Mouse (Mus musculus) macrophage (primary cell): ENCODE data around the gene Hrh2. TPM values are rescaled to one million over a fixed set of nuclear protein-coding genes. Genes with fewer than 3 reads are reported as not detected.

ENCODE experiments used
- H3K27ac ChIP-seq: fragments of 350-480 bp; formaldehyde crosslinking; 2 replicates; pipeline ENCODE4 v1.9.0; 2021
- H3K36me3 ChIP-seq: fragments of 350-480 bp; formaldehyde crosslinking; 2 replicates; pipeline ENCODE4 v1.9.0; 2021; ENCODE audit errors: inconsistent target
- H3K4me3 ChIP-seq: fragments of 350-480 bp; formaldehyde crosslinking; 2 replicates; pipeline ENCODE4 v1.9.0; 2021; ENCODE audit errors: inconsistent target
- H3K79me2 ChIP-seq: fragments of 350-480 bp; formaldehyde crosslinking; 2 replicates; pipeline ENCODE4 v1.9.0; 2021; ENCODE audit errors: inconsistent target
- WGBS: methylation state at CpG from one replicate; pipeline ENCODE4 v1.1.7; 2026; ENCODE audit warnings: inconsistent platforms; ENCODE audit not compliant: missing documents; 5-methylcytosine and 5-hydroxymethylcytosine counted together
- polyA plus RNA-seq: library from polyadenylated mRNA; stranded (reverse); fragments of 250-400 nt; gene quantifications from 3 replicates; pipeline ENCODE4 v1.2.4, GENCODE M21; 2018; ENCODE audit warnings: inconsistent platforms

Hrh2 gene
- polyA plus RNA-seq, 1 experiment from 2014 or later: 0.34 TPM

DNA sequence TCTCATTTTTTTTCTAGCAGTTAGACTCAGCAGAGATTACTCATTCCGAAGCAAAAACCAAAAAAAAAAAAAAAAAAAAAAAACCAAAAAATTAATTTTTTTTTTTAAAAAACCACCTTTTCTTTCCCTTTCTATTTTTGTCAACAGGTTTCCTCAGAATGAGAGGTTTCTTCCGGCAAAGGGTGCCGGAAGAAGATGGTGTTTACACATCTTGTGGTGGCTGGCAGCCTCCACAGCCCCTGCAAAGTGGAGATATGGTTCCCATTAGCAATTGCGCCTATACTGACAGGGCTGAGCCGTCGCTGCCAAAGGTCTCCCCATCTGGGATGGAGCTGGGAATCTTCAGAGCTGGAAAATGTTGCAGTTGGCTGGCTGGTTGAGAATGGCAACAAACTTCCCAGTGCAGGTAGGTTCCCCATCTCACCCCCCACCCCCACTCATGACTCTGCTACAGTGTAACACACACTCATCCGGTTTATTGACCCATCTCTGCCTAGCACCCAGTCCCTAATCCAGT lies 3.7 kb upstream of the Hrh2 start:
- H3K79me2 ChIP-seq: no peaks in the 10 kb centered on the region
- 12% methylated on average over 7 of the region's 7 CpGs for WGBS
- no peaks in the 10 kb centered on the region for H3K36me3 ChIP-seq
- no peak overlapping the region for H3K27ac ChIP-seq
- no peak overlapping the region for H3K4me3 ChIP-seq

DNA sequence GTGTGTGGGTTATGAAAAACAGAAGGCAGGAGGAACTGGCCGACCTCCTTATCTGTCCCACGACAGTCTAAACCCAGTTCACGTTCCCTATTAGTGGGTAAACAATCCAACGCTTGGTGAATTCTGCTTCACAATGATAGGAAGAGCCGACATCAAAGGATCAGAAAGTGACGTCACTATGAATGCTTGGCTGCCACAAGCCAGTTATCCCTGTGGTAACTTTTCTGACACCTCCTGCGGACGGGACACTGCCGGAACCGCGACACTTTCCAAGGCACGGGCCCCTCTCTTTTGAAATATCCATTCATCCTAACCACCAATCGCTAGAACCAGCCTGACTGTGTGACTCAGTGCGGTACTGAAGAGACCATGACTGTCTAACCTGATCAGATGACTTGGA lies 2.0 kb upstream of the Hrh2 start:
- H3K79me2 ChIP-seq: no peaks in the 10 kb centered on the region
- no peak overlapping the region for H3K27ac ChIP-seq
- H3K36me3 ChIP-seq: no peaks in the 10 kb centered on the region
- H3K4me3 ChIP-seq: no peak overlapping the region
- WGBS: 81% methylated on average over 14 of the region's 14 CpGs

DNA sequence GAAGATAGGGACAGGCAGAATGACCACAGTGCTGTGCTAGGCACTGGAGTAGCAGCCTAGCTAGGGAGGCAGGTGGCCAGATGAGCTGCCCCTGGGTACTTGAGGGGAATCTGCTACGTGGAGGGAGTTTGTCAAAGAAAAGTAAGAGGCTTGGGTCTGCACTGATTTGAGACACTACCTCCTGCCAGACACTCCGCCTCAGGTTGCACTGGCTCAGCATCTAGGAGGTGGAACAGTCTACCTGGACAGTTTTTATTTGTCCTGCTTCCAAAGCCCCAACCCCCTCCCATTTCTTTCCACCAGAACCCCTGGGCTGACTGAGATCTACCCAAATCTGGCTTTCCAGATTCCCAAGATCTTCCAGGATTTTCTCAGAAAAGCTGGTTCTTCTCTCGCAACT lies 748 bp upstream of the Hrh2 start:
- Histone ChIP-seq H3K4me3 (no peak overlapping the region), H3K27ac (no peak overlapping the region), H3K36me3 (no peaks in the 10 kb centered on the region), H3K79me2 (no peaks in the 10 kb centered on the region)
- 93% methylated on average over 3 of the region's 3 CpGs for WGBS

DNA sequence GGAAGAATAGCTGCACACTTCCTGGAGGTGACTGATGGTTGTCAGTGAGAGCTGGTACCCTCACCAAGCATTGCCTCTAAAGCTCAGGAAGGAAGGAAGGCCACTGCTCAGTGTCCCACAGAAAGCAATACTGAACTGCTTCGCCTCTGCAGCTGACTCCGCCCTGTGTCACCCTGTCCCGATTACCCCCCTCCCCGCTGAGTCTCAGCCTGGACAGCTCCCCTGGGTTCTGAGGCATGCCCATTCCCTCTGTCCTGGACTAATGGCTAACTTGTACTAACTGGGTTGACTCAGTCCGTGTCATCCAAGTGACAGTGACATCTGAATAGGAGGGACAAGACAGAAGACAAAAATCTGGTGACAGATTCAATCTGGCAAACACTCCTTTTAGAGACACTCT lies 1.7 kb downstream of the Hrh2 start:
- Histone ChIP-seq H3K36me3 (no peaks in the 10 kb centered on the region), H3K4me3 (no peak overlapping the region), H3K79me2 (no peaks in the 10 kb centered on the region), H3K27ac (no peak overlapping the region)
- 66% methylated on average over 5 of the region's 5 CpGs for WGBS

DNA sequence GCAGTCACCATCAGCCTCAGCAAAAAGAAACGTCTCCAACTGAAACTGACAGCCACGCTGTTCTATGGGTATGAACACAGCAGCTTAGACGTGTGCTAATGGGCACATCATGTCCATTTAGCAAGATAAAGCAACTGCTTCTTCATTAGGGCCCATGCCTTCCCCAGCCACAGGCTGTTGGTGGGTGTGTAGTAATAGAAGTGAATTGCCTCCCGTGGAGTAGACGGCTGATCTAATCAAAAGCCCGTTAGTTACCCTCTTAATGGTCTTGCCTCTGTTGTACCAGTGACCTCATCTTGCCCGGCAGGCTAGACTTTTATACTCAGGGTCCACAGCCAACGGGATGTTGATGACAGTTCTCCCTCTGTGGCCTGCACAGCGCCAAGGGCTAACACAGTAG lies 7.1 kb downstream of the Hrh2 start:
- Histone ChIP-seq H3K27ac (no peak overlapping the region), H3K4me3 (no peak overlapping the region), H3K36me3 (no peaks in the 10 kb centered on the region), H3K79me2 (no peaks in the 10 kb centered on the region)
- WGBS: 88% methylated on average over 9 of the region's 9 CpGs

DNA sequence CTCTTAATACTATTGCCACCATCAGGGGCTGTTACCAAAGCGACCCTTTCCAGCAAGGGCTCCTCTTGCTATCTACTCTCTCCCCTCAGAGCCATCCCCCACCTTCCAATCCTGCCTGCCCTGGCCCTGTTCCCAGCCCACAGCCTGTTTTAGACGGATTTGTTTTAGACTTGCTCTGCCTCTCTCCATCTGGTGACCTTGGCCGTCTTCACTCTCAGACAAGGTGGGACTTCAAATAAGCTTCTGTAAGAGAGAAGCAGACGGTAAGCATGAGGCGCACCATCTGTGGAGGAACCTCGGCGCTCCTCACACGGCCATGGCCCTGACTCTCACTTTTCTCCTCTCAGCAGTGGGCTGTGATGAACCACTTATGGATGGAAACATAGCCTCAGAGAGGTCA lies 10.5 kb downstream of the Hrh2 start:
- no peaks in the 10 kb centered on the region for H3K79me2 ChIP-seq
- 94% methylated on average over 8 of the region's 8 CpGs for WGBS
- H3K36me3 ChIP-seq: no peaks in the 10 kb centered on the region
- no peak overlapping the region for H3K4me3 ChIP-seq
- H3K27ac ChIP-seq: no peak overlapping the region

DNA sequence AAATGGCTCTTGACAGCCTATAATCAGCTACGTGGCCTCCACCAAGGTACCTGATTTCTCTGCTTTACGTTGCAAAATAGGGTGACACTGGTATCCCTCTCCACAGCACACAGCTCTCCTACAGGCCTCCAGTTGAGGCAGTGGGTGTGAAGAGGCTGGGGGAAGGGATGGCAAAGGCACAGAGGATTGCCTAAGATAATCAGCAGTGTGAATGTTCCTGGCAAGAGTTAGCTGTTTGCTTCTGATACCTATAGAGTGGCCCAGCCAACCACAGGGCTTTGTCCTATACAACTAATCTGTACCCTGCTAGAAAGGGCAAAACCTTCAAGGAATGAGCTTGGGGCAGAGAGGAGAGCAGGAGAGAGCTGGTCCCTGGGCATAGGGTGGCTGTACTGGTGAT lies 11.5 kb downstream of the Hrh2 start:
- Histone ChIP-seq H3K79me2 (no peaks in the 10 kb centered on the region), H3K4me3 (no peak overlapping the region), H3K36me3 (no peaks in the 10 kb centered on the region), H3K27ac (no peak overlapping the region)
- 89% methylated on average over 2 of the region's 2 CpGs for WGBS

DNA sequence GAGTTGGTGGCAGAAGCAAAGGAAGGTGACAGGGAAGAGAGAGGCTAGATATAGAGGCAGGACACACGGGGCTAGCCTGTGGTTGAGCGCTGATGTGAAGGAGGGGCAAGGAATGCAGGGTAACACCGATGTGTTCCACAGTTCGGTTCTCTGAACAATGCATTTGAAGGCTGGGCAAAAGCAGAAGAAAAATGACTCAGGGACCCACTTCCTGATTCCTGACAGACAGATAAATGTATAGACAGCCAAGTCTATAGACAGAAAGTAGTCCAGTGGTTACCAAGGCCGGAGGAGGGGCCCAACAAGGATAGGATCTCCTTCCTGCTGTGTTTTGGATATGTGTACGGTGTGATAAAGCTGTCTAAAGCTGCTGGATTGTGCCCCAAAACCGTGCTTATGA lies 13.3 kb downstream of the Hrh2 start:
- WGBS: 24% methylated on average over 7 of the region's 7 CpGs
- no peak overlapping the region for H3K4me3 ChIP-seq
- no peaks in the 10 kb centered on the region for H3K36me3 ChIP-seq
- H3K79me2 ChIP-seq: no peaks in the 10 kb centered on the region
- H3K27ac ChIP-seq: no peak overlapping the region

DNA sequence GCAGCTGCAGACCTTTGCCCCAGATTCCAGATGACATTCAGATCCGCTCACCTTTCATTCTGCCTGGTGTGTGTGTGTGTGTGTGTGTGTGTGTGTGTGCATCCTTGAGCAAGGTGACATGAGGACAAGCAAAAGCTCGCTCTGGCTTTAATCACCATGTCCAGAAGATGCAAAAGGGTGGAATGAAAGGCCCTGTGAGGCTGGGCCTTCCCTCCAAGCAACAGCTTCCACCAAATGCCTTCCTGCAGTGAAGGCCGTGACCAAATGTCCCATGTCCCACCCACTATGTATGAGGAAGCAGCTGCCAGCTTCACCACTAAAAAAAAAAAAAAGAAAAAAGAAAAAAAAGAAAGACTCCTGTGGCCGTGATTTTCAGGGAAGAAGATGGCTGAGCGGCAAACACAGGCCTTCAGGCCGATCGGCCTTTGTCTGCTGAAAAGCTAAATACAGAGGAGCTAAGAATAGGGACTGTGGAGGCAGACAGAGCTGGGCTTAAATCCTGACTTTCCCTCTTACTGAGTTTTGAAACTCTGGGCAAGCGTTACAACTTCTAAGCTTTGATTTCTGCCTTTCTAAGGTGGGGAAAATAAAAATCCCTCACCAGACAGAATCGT lies 14.3 kb downstream of the Hrh2 start:
- WGBS: 65% methylated on average over 9 of the region's 9 CpGs

DNA sequence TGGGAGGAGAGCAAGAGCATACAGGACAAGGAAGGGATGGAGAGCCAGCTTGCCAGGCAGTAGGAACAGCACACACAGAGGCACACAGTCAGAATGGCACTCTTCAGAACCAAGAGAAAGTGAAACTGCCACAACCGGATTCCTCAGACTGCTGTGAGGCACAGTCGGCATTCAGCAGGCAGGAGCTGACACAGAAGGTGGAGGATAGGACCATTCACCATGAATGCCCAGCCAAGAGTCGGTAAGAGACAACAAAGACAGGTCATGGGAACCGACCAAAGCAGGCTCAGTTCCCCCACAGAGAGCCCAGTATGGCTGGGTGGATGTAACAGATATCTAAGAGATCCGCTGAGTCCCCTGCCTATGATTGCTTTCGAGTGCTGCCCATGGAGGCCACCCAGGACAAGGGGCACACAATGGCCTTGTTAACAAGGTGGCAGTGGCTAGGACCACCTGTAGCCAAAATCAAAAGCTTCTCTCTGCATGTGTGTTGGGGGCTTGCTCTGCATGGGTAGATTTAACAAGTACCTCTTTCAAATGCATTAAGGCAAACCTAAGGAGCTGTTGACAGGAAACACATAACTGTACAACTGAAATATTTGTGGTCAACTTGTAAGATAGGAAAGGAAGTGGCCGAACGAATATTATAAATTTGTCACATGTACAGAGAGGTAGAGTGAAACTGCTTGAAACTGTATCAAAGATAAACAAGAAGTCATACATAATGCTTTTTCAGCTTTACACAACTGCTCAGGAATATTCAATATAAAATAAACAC lies 17.7 kb downstream of the Hrh2 start:
- no peaks in the 10 kb centered on the region for H3K36me3 ChIP-seq
- peak overlapping the region; percentile 54 for H3K27ac ChIP-seq
- H3K79me2 ChIP-seq: no peaks in the 10 kb centered on the region
- WGBS: 2% methylated on average over 8 of the region's 8 CpGs
- H3K4me3 ChIP-seq: peak overlapping the region; percentile 27

More for the DNA sequence above, 14.3 kb downstream of the Hrh2 start:
- Histone ChIP-seq H3K36me3 (no peaks in the 10 kb centered on the region), H3K4me3 (no peak overlapping the region), H3K79me2 (no peaks in the 10 kb centered on the region), H3K27ac (0 out of 2 replicates have a peak overlapping the region, but pooled peaks have one; percentile 2)

DNA sequence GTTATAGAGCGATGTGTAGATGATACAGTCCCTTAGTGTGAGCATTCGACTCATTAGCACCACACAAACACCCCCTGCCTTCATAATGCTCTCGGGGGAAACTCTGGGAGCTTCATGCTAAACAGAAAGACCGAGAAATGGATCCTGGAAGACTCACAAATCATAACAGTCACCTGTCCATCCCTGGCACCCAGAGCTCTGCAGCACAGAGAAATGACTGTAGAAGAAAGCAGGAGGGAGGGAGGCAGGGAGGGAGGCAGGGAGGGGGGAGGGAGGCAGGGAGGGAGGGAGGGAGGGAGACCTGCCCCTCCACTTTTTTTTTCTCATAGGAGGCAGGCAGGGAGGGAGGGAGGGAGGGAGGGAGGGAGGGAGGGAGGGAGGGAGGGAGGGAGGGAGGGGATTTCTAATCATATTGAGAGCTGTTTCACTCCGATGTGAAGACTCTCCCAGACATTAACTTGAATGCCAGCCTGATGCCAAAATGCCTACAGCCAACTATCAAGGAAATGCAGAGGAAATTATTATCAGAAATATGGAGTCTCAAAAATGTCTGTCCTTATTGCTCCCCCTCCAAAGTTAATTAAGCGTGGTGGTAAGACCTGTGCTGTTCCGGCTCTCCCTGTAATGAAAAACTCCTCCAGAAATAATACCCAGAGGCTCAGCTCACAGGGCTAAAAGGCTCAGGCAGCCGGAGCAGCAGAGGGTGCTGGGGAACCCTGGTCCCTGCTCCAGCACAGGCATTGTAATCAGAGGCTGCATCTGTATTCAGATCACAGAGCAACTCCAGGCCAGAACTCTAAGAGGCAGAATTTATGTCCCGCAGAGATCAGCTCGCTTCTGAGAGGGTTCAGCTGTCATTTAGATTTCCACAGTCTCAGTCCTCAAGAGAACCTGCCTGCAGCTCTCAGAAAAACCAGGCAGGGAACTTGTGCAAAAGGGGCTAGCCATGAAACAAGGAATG lies 19.9 kb downstream of the Hrh2 start:
- WGBS: 78% methylated on average over 10 of the region's 10 CpGs
- H3K27ac ChIP-seq: no peak overlapping the region
- no peak overlapping the region for H3K4me3 ChIP-seq
- no peaks in the 10 kb centered on the region for H3K79me2 ChIP-seq
- H3K36me3 ChIP-seq: no peaks in the 10 kb centered on the region

DNA sequence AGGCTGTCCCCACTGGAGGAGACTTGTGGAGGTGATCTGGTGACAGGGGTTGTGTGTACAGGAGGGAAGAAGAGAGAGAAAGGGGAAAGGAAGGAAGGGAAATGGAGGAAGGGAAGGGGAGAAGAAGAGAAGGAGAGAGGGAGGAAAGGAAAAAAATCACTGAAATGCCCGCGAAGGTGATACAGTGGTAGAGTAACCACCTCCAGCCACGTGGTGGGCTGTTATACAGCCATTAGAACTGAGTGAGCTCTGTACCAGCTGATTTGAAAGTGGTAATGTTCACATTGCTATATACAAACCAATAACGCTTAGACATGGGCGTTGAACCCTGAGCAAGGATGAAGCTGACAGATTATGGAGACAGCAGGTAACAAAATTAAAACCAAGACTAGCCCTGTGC lies 20.6 kb downstream of the Hrh2 start:
- no peaks in the 10 kb centered on the region for H3K79me2 ChIP-seq
- H3K4me3 ChIP-seq: no peak overlapping the region
- H3K36me3 ChIP-seq: no peaks in the 10 kb centered on the region
- 86% methylated on average over 5 of the region's 5 CpGs for WGBS
- no peak overlapping the region for H3K27ac ChIP-seq

DNA sequence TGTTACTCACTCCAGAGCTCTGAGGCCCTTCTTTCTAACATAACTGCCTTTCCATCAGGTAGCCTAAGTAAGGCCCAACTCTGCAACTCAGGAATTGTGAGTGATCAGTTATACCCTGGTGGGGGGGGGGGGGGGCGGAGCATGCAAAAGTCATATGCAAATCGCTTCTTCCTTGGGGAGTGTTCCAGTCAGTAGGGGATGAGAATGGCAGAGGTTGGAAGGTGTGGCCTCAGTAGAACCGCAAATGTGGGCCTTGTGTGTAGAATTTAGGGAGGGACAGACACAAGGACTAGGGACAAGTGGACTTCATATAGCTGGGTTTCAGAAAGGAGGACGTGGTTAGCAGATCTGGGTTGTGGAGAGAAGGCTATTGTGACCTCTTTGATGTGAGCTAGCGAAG lies 23.3 kb downstream of the Hrh2 start:
- no peak overlapping the region for H3K27ac ChIP-seq
- H3K4me3 ChIP-seq: no peak overlapping the region
- H3K36me3 ChIP-seq: no peaks in the 10 kb centered on the region
- no peaks in the 10 kb centered on the region for H3K79me2 ChIP-seq
- WGBS: 70% methylated on average over 4 of the region's 5 CpGs

DNA sequence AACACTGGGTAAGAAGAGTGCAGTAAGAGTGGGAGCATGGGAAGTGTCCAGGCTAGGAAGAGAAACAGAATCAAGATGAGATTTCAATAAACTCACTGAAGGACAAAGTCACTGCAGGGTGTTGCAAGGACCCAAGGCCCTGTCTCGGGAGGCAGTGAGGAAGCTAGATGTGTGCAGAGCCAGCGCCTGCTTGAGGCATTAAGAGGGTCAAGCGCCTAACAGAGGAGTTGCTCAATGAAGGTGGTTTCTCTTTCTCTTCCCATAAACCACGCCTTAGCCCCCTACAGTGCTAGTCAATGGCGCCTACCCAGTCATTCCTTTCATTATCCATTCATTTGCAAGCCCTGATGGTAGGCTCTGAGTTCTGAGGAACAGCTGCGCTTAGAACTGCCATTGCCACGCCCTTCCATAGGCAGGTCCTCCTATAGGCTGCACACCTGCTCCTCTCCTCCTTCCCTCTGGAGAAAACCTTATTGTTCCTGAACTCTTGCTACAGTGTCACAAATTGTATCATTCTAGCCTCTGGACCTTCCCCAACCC lies 23.9 kb downstream of the Hrh2 start:
- H3K36me3 ChIP-seq: no peaks in the 10 kb centered on the region
- 40% methylated on average over 6 of the region's 7 CpGs for WGBS
- no peak overlapping the region for H3K4me3 ChIP-seq
- H3K79me2 ChIP-seq: no peaks in the 10 kb centered on the region
- H3K27ac ChIP-seq: no peak overlapping the region
